Mouse (Mus musculus) adrenal gland, postnatal 14 days (tissue): ENCODE measurements around the gene Hist1h3b. TPM values are rescaled to one million over a fixed set of nuclear protein-coding genes. Genes with fewer than 3 reads are reported as not detected.
"Not testable (repeated sequence)": the region's sequence is repeated elsewhere in the genome, so short reads cannot be mapped to it uniquely, and the experiment has no call there.

Experiments used
- DNase-seq: peaks from one replicate; pipeline ENCODE4 v3.0.0; 2021; ENCODE audit warnings: mixed read lengths
- long read RNA-seq, 2 experiments: library from polyadenylated mRNA; stranded (forward); transcript quantifications; one replicate each; pipeline ENCODE4 v2.0.0; 2021
- total RNA-seq: library from RNA; stranded (reverse); gene quantifications from 2 replicates; pipeline ENCODE4 v1.2.3, GENCODE M21; 2021

Hist1h3b gene
- total RNA-seq: 247 and 351 TPM in 2 replicates
- long read RNA-seq, experiment 1: 0 reads
- long read RNA-seq, experiment 2: 0 reads

DNA sequence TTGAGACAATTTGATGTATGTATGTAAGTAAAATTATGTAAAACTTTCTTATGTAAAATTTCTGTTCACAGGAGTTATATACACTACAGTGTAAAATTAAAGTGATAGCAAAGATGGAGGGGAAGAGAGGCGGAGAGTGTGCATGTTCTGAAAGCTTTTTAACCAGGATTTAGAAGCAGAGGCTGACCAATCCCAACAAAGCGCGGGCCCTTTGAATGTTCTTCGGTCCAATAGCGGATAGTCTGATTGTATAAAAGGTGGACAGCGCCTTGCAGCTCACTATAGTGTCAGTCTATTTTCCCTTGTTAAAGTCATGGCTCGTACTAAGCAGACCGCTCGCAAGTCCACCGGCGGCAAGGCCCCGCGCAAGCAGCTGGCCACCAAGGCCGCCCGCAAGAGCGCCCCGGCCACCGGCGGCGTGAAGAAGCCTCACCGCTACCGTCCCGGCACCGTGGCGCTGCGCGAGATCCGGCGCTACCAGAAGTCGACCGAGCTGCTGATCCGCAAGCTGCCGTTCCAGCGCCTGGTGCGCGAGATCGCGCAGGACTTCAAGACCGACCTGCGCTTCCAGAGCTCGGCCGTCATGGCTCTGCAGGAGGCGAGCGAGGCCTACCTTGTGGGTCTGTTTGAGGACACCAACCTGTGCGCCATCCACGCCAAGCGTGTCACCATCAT, at the start of gene Hist1h3b:
Gene Hist1h3b (plus strand): TSS at position 201 of the 675 bp plus-strand sequence.
- DNase-seq: peak; percentile 93

DNA sequence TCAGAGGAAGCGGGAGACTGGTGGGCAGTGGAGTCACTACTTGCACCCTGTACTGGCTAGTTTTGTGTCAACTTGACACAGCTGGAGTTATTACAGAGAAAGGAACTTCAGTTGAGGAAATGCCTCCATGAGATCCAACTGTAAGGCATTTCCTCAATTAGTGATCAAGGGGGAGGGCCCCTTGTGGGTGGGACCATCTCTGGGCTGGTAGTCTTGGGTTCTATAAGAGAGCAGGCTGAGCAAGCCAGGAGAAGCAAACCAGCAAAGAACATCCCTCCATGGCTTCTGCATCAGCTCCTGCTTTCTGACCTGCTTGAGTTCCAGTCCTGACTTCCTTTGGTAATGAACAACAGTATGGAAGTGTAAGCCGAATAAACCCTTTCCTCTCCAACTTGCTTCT, 49.3 kb upstream of the Hist1h3b start:
- not testable (repeated sequence) for DNase-seq

DNA sequence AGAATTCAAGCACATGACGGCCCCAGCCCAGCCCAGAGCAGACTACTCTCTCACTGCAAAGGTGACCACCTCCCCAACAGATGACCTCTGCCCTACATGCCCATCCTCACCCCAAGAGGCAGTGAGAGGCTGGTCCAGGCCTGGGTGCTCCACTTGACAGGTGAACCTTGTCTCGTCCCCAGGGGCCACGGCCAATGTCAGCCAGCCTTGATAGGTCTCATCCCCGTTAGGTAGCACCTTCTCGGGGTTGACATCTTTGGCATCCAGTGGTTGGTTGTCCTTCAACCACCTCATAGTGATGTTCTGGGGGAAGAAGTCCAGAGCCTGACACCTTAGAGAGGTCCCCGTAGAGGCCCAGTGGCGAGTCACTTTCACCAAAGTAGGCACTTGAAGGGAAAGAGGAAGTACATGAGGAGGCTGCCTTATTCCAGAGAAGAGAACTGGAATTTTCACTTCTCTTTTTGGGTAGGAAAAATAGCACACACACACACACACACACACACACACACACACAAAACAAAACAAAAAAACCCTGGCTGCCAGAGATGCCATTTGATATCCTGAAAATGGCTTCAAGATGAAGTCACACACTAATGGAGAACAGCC, 46.2 kb upstream of the Hist1h3b start:
- no peak for DNase-seq

DNA sequence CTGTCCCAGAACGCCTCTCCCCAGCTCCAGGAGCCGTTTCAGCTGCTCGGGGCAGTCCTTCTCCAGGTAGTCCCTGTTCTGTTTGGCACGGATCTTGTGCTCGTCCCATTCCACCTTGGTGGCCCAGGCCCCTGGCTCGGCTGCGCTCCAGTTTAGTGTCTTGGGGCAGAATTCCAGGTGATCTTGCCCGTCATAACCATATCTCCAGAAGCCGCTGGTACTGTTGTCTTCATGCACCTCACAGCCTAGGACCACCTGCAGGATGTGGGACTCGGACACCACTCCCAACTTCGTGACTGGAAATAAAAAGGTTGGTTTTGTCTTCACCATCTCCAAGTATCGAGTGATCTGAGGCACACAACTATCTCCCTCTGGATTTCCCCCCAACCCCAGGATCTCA, 45.3 kb upstream of the Hist1h3b start:
- no peak for DNase-seq

DNA sequence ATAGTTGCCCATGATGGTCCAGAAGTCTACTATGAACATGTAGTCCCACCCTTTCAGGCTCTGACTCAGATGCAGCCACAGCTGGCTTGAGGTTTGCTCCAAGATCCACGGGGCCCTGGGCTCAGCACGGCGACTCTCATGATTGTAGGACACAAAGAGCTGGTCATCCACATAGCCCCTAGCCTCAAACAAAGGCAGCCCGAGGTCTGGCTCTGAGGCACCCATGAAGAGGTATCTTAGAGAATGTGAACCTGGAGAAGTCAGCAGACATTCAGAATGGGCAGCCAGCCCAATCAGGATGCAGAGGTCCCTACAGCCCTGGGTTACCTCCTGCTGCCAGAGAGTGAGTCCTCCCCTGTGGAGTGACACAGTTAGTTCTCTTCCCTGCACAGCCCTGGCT, 44.0 kb upstream of the Hist1h3b start:
- no peak for DNase-seq

DNA sequence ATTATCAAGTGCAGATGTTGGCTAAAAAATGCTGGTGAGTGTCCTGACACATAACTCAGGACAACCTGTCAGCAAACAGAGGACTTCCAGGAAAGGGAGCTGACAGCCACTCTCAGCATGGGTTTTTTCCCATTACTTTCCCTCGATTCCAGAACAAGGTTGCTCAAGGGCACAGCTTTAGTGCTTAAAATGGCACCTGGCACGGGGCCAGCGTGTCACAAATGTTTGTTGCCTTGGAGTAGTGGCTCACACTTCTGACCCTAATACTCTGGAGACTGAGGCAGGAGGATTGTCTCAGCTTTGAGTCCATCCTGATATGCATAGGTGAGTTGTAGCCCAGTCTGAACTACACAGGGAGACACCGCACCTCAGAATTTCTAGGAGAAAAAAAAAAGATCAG, 43.4 kb upstream of the Hist1h3b start:
- peak; percentile 55 for DNase-seq

- peak; percentile 49 for DNase-seq
Observed at GRCm38 (mm10) chr13:23709714-23710373, 42.2 kb upstream of the Hist1h3b start.

DNA sequence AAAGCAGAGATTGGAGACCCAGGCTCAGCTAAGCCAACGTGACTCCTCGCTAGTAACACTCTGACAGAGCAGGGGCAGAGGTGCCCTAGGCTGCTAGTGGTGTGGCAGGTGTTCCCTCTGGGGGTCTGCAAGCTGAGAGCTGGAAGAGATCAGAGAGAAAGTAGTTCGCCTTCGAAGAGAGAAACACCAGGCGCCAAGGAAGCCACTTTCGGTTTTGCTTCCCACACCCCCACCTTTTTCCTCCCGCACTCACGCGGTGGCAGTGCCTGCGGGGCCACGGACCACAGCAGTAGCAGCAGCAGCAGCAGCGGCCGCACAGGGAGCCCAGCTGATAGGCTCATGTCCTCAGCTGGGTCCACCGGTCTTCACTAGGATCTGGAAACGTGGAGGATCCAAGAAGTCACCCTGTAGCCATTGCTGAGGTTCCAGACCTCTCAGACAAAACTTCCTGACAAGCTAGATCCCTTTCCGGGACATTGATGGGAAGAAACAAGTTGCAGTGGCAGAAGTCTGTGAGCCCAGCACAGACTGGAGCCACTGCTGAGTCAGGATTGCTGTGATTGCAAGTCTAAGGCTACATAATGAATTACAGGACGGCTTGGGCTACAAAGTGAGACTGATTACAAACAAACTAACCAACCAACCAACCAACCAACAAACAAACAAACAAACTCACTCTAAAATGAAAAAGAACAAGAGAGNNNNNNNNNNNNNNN, 41.5 kb upstream of the Hist1h3b start, which contains the start of gene Hfe:
Gene Hfe (minus strand): TSS at position 481 of the 716 bp plus-strand sequence.
- DNase-seq: peak; percentile 84

DNA sequence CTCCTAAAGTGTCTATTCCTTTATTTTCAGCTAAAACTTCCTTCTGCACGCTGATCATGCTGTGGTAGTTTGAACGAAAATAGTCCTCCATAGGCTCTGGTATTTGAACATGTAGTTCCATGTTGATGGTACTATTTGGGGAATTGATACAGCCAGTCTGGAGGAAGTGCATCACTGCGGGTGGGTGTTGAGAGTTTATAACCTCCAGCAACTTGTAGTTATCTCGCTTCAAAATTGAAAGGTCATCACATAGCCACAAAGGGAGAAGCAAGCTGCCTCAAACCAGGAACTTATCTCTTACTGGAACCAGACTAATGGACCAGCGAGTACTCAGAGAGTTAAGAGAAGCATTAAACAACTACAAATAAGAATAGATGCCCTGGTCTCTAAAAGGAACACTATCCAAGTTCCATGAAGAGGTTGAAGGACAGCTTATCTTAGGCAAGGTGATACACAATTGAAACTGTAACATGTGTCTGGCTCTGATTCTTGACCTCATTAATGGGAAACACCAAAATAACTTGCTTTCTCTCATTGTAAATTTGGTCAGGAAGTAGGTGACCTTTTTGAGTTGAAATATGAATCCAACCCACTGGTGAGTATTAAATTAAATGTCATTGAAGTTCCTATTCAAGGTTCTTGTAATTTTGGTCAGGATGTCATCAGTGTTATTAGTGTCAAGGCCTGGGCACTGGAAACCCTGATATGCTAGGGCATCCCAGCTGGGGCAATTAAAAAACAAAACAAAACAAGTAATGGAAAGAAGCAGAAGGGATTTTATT, 35.6 kb upstream of the Hist1h3b start:
- DNase-seq: no peak

GRCm38 (mm10) chr13:23717176-23717575, 34.9 kb upstream of the Hist1h3b start:
- DNase-seq: no peak

- DNase-seq: not testable (repeated sequence)
Observed at GRCm38 (mm10) chr13:23717593-23718245, 34.3 kb upstream of the Hist1h3b start.

- DNase-seq: no peak
Observed at GRCm38 (mm10) chr13:23724239-23724638, 27.8 kb upstream of the Hist1h3b start.

- DNase-seq: no peak
Observed at GRCm38 (mm10) chr13:23725213-23725612, 26.9 kb upstream of the Hist1h3b start.

DNA sequence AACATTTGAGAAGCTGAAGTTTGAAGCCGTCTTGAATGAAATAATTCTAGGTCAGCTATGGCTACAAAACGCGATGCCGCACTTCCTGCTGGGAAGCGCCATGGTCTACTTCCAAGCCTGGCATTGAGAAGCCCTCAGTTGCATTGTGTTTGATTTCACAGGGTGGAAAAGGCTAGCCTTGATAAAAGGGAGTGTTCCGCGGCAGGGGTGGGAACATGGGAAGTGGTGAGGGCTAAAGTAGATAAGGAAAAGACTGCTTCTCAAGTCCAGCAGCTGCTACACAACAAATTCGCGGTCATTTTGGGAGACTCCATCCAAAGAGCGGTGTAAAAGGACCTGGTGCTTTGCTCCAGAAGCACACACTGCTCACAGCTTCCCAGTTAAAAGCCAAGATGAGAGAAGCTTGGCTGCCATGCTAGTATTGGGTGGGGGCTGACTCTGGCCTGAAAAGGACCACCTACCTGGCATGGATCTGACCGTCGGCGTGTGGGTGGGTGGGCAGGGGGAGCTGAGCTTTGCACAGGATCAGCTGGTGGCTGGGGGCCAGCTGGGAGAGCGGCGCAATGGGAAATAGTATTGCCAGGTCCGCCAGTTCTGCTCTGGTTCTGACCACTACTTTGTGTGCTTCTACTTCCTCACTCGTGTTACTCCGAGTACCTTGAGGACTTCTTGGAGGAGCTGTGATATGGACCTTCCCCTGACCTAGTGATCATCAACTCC, 23.4 kb upstream of the Hist1h3b start:
- DNase-seq: no peak

DNA sequence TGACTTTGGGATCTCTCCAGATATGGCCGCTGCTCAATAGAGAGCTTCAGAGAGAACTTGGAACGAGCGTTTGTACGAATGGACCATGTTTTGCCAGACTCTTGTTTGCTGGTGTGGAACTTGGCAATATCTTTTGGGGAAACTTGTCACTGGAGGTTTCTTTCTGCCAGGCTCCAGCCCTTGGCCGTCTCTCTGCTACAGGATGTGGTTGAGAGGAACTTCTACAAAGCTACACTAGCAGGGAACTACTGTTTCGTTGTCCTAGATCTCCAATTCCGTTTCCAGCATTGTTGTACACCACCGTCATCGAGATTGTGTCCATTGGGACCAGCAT, 22.9 kb upstream of the Hist1h3b start:
- no peak for DNase-seq

GRCm38 (mm10) chr13:23729706-23730105, 22.4 kb upstream of the Hist1h3b start:
- no peak for DNase-seq

DNA sequence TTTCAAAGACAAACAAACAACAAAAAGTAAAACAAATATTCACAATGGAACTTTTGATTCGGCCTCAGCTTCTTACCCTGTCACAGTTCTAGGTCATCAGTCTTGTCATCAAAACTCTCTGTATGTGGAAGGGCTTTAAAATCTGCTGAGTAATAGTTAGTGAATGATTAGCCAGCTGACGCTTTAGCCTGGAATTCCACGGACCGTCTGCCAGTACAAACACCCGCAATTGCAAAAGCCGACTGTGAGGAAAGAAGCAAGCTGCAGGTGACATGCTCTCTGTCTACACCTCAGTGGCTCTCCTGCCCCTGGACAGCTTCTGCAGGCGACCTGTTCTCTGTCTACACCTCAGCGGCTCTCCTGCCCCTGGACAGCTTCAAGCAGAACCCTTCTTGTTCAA, 21.6 kb upstream of the Hist1h3b start:
- DNase-seq: peak; percentile 62

DNA sequence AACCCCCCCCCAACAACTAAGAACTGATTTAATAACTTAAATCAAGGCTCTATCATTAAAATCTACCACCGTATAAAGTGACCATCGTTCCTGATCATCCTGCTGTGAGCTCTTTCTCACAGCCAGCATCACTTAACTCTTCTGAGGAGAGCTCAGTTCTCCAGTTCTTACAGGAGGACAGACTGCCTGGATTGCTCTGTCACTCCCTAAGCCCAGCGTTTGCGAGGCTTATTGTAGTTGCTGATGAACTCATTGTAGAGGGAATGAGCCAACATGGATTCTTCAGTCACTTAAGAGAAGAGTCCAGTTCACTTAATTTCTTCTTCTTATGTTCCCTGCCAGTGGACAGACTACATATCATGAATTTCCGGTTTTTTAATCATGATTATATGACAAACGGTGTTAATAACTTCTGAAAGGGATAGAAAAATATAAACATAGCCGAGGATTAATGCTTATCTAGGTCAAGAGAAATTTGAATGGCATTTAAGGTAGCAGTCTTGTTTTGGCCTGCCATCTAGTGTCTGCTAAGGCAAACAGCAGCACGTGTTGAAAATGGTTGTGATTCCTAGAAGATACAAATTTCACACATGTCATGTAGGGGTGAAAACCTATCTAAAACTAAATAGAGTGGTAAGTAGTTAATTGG, 19.8 kb upstream of the Hist1h3b start:
- peak; percentile 58 for DNase-seq

DNA sequence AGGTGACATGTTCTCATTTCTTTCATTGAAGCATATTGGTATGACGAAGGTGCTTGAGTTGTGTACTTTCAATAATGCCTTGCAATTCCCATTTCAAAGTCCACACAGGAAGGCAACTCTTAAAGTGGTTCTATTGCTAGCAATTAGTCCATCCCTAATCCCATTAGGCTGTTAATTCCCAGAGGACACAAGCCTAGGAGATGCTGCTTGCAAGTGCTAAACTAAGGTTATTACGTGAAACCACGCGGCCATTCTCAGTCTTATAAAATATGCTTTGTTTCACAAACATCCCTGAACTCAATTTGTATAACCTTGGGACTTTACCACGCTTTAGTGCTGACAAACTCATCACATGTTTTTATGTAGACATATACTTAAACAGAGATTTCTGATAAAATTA, 15.0 kb upstream of the Hist1h3b start:
- DNase-seq: no peak

DNA sequence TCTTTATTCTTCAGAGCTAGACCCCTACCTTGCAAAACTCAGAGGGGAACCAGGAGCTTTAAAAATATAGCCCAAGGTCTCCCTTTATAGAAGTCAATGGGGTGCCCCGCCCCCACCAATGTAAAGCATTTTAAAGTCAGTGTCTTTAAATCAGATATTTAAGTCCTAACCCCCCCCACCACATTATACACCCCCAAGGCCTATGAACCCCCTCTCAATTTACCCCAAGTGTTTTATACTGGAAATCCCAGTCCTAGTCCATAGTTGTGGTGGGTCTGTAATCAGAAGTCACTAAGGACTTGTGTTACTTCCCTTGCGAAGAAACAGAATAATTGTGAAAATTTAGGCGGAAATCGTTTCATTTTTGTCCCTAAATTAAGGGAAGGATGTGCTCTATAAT, 14.0 kb upstream of the Hist1h3b start:
- no peak for DNase-seq
